Mouse (Mus musculus) stomach, embryonic 16.5 days (tissue): ENCODE data around the gene Tmem255b. TPM values are rescaled to one million over a fixed set of nuclear protein-coding genes. Genes with fewer than 3 reads are reported as not detected.

Experiments used
- ATAC-seq: fragments of 200-750 bp; cut with Nextera tagmentation; 2 replicates; pipeline ENCODE4 v1.8.0; 2017; ENCODE audit warnings: moderate number of reproducible peaks, moderate TSS enrichment; ENCODE audit not compliant: insufficient read depth, low FRiP score
- H3K27ac ChIP-seq: fragments of 300-500 bp; sonication (generic); 2 replicates; pipeline ENCODE4 v1.5.1; 2014; ENCODE audit warnings: low read length
- H3K27me3 ChIP-seq: fragments of 300-500 bp; sonication (generic); 2 replicates; pipeline ENCODE4 v1.6.1; 2014; ENCODE audit warnings: low read length, control low read depth, mixed read lengths; ENCODE audit not compliant: control insufficient read depth, insufficient read depth
- H3K36me3 ChIP-seq: fragments of 300-500 bp; sonication (generic); 2 replicates; pipeline ENCODE4 v1.6.1; 2014; ENCODE audit warnings: low read length; ENCODE audit not compliant: control insufficient read depth, insufficient read depth
- H3K4me1 ChIP-seq: fragments of 300-500 bp; sonication (generic); 2 replicates; pipeline ENCODE4 v1.6.1; 2014; ENCODE audit warnings: low read length, control low read depth, mixed read lengths; ENCODE audit not compliant: control insufficient read depth, insufficient read depth
- H3K4me2 ChIP-seq: fragments of 300-500 bp; sonication (generic); 2 replicates; pipeline ENCODE4 v1.6.1; 2014; ENCODE audit warnings: low read depth, low read length, mixed read lengths
- H3K4me3 ChIP-seq: fragments of 300-500 bp; sonication (generic); replicated peaks from 2 replicates; pipeline ENCODE4 v1.5.1; 2014; ENCODE audit warnings: mild to moderate bottlenecking, low read length
- H3K9ac ChIP-seq: fragments of 300-500 bp; sonication (generic); 2 replicates; pipeline ENCODE4 v1.6.1; 2014; ENCODE audit warnings: low read length
- H3K9me3 ChIP-seq: fragments of 300-500 bp; sonication (generic); replicated peaks from 2 replicates; pipeline ENCODE4 v1.6.1; 2016; ENCODE audit warnings: low read length, control low read depth; ENCODE audit not compliant: control insufficient read depth
- WGBS: fragments of 180-500 bp; shearing (Covaris S2); extraction: QIAGEN DNeasy Blood & Tissue Kit; methylation state at CpG from one replicate; pipeline ENCODE4 v1.1.7; 2014; 5-methylcytosine and 5-hydroxymethylcytosine counted together
- polyA plus RNA-seq: library from polyadenylated mRNA; unstranded; fragments of >200 nt; fragmentation: Nextera tagmentation; extraction: Ambion mirVana; gene quantifications from 2 replicates; pipeline ENCODE4 v1.2.1, GENCODE M21; 2015

Gene Tmem255b
- polyA plus RNA-seq, 1 experiment from 2014 or later: 4.3 TPM

GRCm38 (mm10) chr8:13507284-13507937 is 72.4 kb downstream of the Tmem255b start:
- no peaks in the 10 kb centered on the region for H3K9me3 ChIP-seq
- H3K9ac ChIP-seq: no peak overlapping the region
- ATAC-seq: peak; percentile 76
- no peaks in the 10 kb centered on the region for H3K27me3 ChIP-seq
- H3K27ac ChIP-seq: peak overlapping the region; percentile 67
- 54% methylated on average over 3 of the region's 3 CpGs for WGBS
- H3K4me1 ChIP-seq: peaks cover 28% of the 10 kb centered on the region
- no peak overlapping the region for H3K4me3 ChIP-seq
- H3K4me2 ChIP-seq: no peak overlapping the region
- no peaks in the 10 kb centered on the region for H3K36me3 ChIP-seq

- peaks cover 25% of the 10 kb centered on the region for H3K4me1 ChIP-seq
- no peak overlapping the region for H3K9ac ChIP-seq
- no peaks in the 10 kb centered on the region for H3K9me3 ChIP-seq
- no peak overlapping the region for H3K27ac ChIP-seq
- no peaks in the 10 kb centered on the region for H3K27me3 ChIP-seq
- WGBS: 86% methylated on average over 5 of the region's 5 CpGs
- no peak overlapping the region for H3K4me2 ChIP-seq
- no peak for ATAC-seq
- H3K36me3 ChIP-seq: no peaks in the 10 kb centered on the region
- no peak overlapping the region for H3K4me3 ChIP-seq
Measured at GRCm38 (mm10) chr8:13512016-13512415, 77.0 kb downstream of the Tmem255b start.

- Histone ChIP-seq H3K4me1 (peaks cover 25% of the 10 kb centered on the region), H3K9ac (no peak overlapping the region), H3K4me2 (no peak overlapping the region), H3K9me3 (no peaks in the 10 kb centered on the region), H3K27ac (0 out of 2 replicates have a peak overlapping the region, but pooled peaks have one; percentile 12), H3K4me3 (no peak overlapping the region), H3K27me3 (no peaks in the 10 kb centered on the region), H3K36me3 (no peaks in the 10 kb centered on the region)
- peak; percentile 63; the same call in 1 of the 2 replicates for ATAC-seq
- WGBS: 45% methylated on average over 6 of the region's 6 CpGs
Measured at GRCm38 (mm10) chr8:13512677-13513076, 77.7 kb downstream of the Tmem255b start.

GRCm38 (mm10) chr8:13513556-13514370 is 78.8 kb downstream of the Tmem255b start:
- H3K4me3 ChIP-seq: no peak overlapping the region
- WGBS: 78% methylated on average over 5 of the region's 5 CpGs
- no peak overlapping the region for H3K9ac ChIP-seq
- no peak overlapping the region for H3K27ac ChIP-seq
- no peak overlapping the region for H3K4me2 ChIP-seq
- no peak for ATAC-seq
- H3K36me3 ChIP-seq: no peaks in the 10 kb centered on the region
- peaks cover 14% of the 10 kb centered on the region for H3K4me1 ChIP-seq
- no peaks in the 10 kb centered on the region for H3K27me3 ChIP-seq
- H3K9me3 ChIP-seq: no peaks in the 10 kb centered on the region

GRCm38 (mm10) chr8:13516011-13516442 is 81.0 kb downstream of the Tmem255b start:
- Histone ChIP-seq H3K4me3 (no peak overlapping the region), H3K9me3 (no peaks in the 10 kb centered on the region), H3K4me2 (no peak overlapping the region), H3K36me3 (no peaks in the 10 kb centered on the region), H3K9ac (no peak overlapping the region), H3K27me3 (no peaks in the 10 kb centered on the region), H3K4me1 (peaks cover 17% of the 10 kb centered on the region), H3K27ac (peak overlapping the region; percentile 72; the same call in 1 of the 2 replicates)
- WGBS: 35% methylated on average over 7 of the region's 7 CpGs
- peak; percentile 59; the same call in 1 of the 2 replicates for ATAC-seq

- Histone ChIP-seq H3K4me1 (peaks cover 17% of the 10 kb centered on the region), H3K27me3 (no peaks in the 10 kb centered on the region), H3K9ac (no peak overlapping the region), H3K36me3 (no peaks in the 10 kb centered on the region), H3K4me3 (no peak overlapping the region), H3K27ac (peak overlapping the region; percentile 72; the same call in 1 of the 2 replicates), H3K4me2 (no peak overlapping the region), H3K9me3 (no peaks in the 10 kb centered on the region)
- ATAC-seq: no peak
- WGBS: 56% methylated on average over 5 of the region's 5 CpGs
Measured at GRCm38 (mm10) chr8:13516728-13517127, 81.7 kb downstream of the Tmem255b start.

DNA sequence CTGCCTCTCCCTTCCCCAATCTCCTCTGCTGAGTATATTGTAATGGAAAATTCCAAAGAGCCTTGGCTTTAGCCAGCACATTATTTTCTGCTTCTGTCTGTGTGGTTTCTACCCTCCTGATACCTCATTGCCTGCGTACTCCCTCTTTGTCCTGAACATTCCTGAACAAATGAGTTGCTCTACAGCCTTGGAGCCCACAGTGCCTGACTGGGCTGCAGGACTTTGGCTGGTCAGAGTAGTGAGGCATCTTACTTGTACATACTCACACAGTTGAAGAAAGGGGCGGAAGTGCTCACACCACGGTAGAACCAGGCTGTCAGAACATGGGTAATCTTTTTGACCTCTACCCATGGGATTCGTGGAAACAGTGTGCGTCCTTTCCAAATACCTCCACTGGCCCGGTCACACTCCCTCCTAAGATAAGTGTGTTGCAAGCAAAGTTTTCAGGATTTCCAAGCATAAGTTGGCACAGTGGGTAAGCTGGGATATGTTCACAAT is 82.3 kb downstream of the Tmem255b start:
- Histone ChIP-seq H3K4me2 (no peak overlapping the region), H3K9ac (no peak overlapping the region), H3K4me1 (peaks cover 14% of the 10 kb centered on the region), H3K36me3 (no peaks in the 10 kb centered on the region), H3K27ac (peak overlapping the region; percentile 72; the same call in 1 of the 2 replicates), H3K9me3 (no peaks in the 10 kb centered on the region), H3K4me3 (no peak overlapping the region), H3K27me3 (no peaks in the 10 kb centered on the region)
- 81% methylated on average over 6 of the region's 6 CpGs for WGBS
- ATAC-seq: peak; percentile 11; the same call in 1 of the 2 replicates
